Mouse (Mus musculus) spleen, adult 2 months (tissue): Measurements from ENCODE around the gene Ppargc1a.

ENCODE experiments used
- CTCF ChIP-seq: fragments of 200-500 bp; IDR thresholded peaks from 2 replicates; pipeline ENCODE4 v1.5.1; 2011; ENCODE audit warnings: mild to moderate bottlenecking, inconsistent platforms; ENCODE audit not compliant: insufficient read depth, insufficient read length, insufficient replicate concordance; ENCODE audit errors: extremely low read depth
- POLR2A ChIP-seq: fragments of 200-500 bp; IDR thresholded peaks from 2 replicates; pipeline ENCODE4 v1.6.1; 2011; ENCODE audit warnings: low read depth, low read length, inconsistent platforms

GRCm38 (mm10) chr5:51495446-51495845, 72.1 kb downstream of the Ppargc1a start:
- TF ChIP-seq POLR2A (no peak), CTCF (no peak)
